Mouse (Mus musculus) myocyte (in vitro differentiated cells): Measurements from ENCODE around the gene Bmpr1b. TPM values are rescaled to one million over a fixed set of nuclear protein-coding genes. Genes with fewer than 3 reads are reported as not detected.

ENCODE experiments used
- H3K27me3 ChIP-seq: one replicate; pipeline ENCODE4 v1.6.1; 2011; ENCODE audit not compliant: control insufficient read depth, insufficient read depth, insufficient read length
- H3K36me3 ChIP-seq: one replicate; pipeline ENCODE4 v1.6.1; 2011; ENCODE audit not compliant: control insufficient read depth, insufficient read depth
- H3K4me2 ChIP-seq: one replicate; pipeline ENCODE4 v1.6.1; 2011; ENCODE audit warnings: low read depth, control low read depth
- H3K4me3 ChIP-seq: one replicate; pipeline ENCODE4 v1.5.1; 2011; ENCODE audit warnings: mild to moderate bottlenecking, control low read depth, moderate library complexity
- H3K79me2 ChIP-seq: one replicate; pipeline ENCODE4 v1.6.1; 2011; ENCODE audit not compliant: control insufficient read depth, insufficient read depth
- H3ac ChIP-seq: one replicate; pipeline ENCODE4 v1.6.1; 2011; ENCODE audit not compliant: control insufficient read depth, insufficient read length
- CEBPB ChIP-seq: IDR thresholded peaks from 2 replicates; pipeline ENCODE4 v1.6.1; 2011; ENCODE audit warnings: mild to moderate bottlenecking, moderate library complexity; ENCODE audit not compliant: poor library complexity, insufficient read depth, severe bottlenecking
- E2F4 ChIP-seq: IDR thresholded peaks from one replicate; pipeline ENCODE4 v1.6.1; 2011; ENCODE audit warnings: mild to moderate bottlenecking, control low read depth, moderate library complexity; ENCODE audit not compliant: insufficient read depth
- MAX ChIP-seq: IDR thresholded peaks from one replicate; pipeline ENCODE4 v1.6.1; 2011; ENCODE audit warnings: low read depth, mild to moderate bottlenecking, control low read depth
- MYOD1 ChIP-seq, 3 experiments: IDR thresholded peaks; one replicate each; pipeline ENCODE4 v1.6.1; 2011; ENCODE audit warnings: control low read depth in 2 of 3, low read depth in 2 of 3, mild to moderate bottlenecking in 2 of 3, moderate library complexity in 1 of 3; ENCODE audit not compliant: insufficient read length in 2 of 3, control insufficient read depth in 1 of 3
- MYOG ChIP-seq, 3 experiments: IDR thresholded peaks; one replicate each; pipeline ENCODE4 v1.6.1; 2011; ENCODE audit warnings: control low read depth in 2 of 3, low read depth in 2 of 3, mild to moderate bottlenecking in 2 of 3; ENCODE audit not compliant: insufficient read length in 2 of 3, control insufficient read depth in 1 of 3, insufficient read depth in 1 of 3
- POLR2A ChIP-seq: IDR thresholded peaks from one replicate; pipeline ENCODE4 v1.6.1; 2011; ENCODE audit warnings: low read depth, mild to moderate bottlenecking, control low read depth, moderate library complexity; ENCODE audit not compliant: insufficient read length
- POLR2AphosphoS2 ChIP-seq: IDR thresholded peaks from one replicate; pipeline ENCODE4 v1.6.1; 2011; ENCODE audit warnings: low read depth, control low read depth; ENCODE audit not compliant: insufficient read length
- REST ChIP-seq: IDR thresholded peaks from one replicate; pipeline ENCODE4 v1.6.1; 2011; ENCODE audit warnings: mild to moderate bottlenecking, control low read depth, moderate library complexity; ENCODE audit not compliant: insufficient read depth, insufficient read length
- SRF ChIP-seq: IDR thresholded peaks from one replicate; pipeline ENCODE4 v1.6.1; 2011; ENCODE audit warnings: low read depth; ENCODE audit not compliant: control insufficient read depth, insufficient read length
- TCF12 ChIP-seq: IDR thresholded peaks from one replicate; pipeline ENCODE4 v1.6.1; 2011; ENCODE audit warnings: mild to moderate bottlenecking, control low read depth; ENCODE audit not compliant: poor library complexity, insufficient read depth, severe bottlenecking
- TCF3 ChIP-seq: IDR thresholded peaks from one replicate; pipeline ENCODE4 v1.6.1; 2011; ENCODE audit warnings: low read depth, control low read depth; ENCODE audit not compliant: insufficient read length
- USF1 ChIP-seq: IDR thresholded peaks from one replicate; pipeline ENCODE4 v1.6.1; 2011; ENCODE audit warnings: low read depth, mild to moderate bottlenecking, control low read depth, moderate library complexity
- polyA plus RNA-seq: library from polyadenylated mRNA; unstranded; fragments of >200 nt; fragmentation: generic; extraction: Trizol; gene quantifications from one replicate; pipeline ENCODE4 v1.2.1, GENCODE M21; 2012; ENCODE audit warnings: missing spikeins

Gene Bmpr1b
- polyA plus RNA-seq, 1 experiment: 0.34 TPM

GRCm38 (mm10) chr3:142103622-142104021 is 65.6 kb downstream of the Bmpr1b start:
- no peaks in the 10 kb centered on the region for H3K79me2 ChIP-seq
- H3K27me3 ChIP-seq: no peaks in the 10 kb centered on the region
- H3K4me3 ChIP-seq: no peak overlapping the region
- TF ChIP-seq REST (no peak), CEBPB (no peak), POLR2AphosphoS2 (no peak), E2F4 (no peak), POLR2A (no peak), TCF3 (no peak), SRF (no peak), MYOD1 (IDR thresholded peaks at IDR 0.05; ENCODE audit: control insufficient read depth in 1 of 3, insufficient read length in 2 of 3, low read depth in 2 of 3) (no peak), USF1 (no peak), MAX (no peak), TCF12 (no peak), MYOG (IDR thresholded peaks at IDR 0.05; ENCODE audit: control insufficient read depth in 1 of 3, insufficient read depth in 1 of 3, insufficient read length in 2 of 3, low read depth in 2 of 3) (no peak)
- H3K36me3 ChIP-seq: no peaks in the 10 kb centered on the region
- H3ac ChIP-seq: no peak overlapping the region
- no peak overlapping the region for H3K4me2 ChIP-seq

- H3K79me2 ChIP-seq: no peaks in the 10 kb centered on the region
- no peaks in the 10 kb centered on the region for H3K36me3 ChIP-seq
- H3K4me2 ChIP-seq: no peak overlapping the region
- H3K27me3 ChIP-seq: no peaks in the 10 kb centered on the region
- TF ChIP-seq TCF3: no peak
- TF ChIP-seq POLR2A: no peak
- TF ChIP-seq CEBPB: no peak
- TF ChIP-seq MAX: no peak
- TF ChIP-seq MYOD1 (IDR thresholded peaks at IDR 0.05; ENCODE audit: control insufficient read depth in 1 of 3, insufficient read length in 2 of 3, low read depth in 2 of 3): no peak
- no peak for TF ChIP-seq POLR2AphosphoS2
- TF ChIP-seq TCF12: no peak
- no peak for TF ChIP-seq E2F4
- no peak for TF ChIP-seq SRF
- no peak overlapping the region for H3K4me3 ChIP-seq
- no peak overlapping the region for H3ac ChIP-seq
Observed at GRCm38 (mm10) chr3:142099151-142099550, 70.1 kb downstream of the Bmpr1b start.

- Histone ChIP-seq H3K27me3 (no peaks in the 10 kb centered on the region), H3K36me3 (no peaks in the 10 kb centered on the region), H3K4me3 (no peak overlapping the region), H3ac (no peak overlapping the region), H3K4me2 (no peak overlapping the region), H3K79me2 (no peaks in the 10 kb centered on the region)
- no peak for TF ChIP-seq SRF
- TF ChIP-seq POLR2AphosphoS2: no peak
- no peak for TF ChIP-seq E2F4
- no peak for TF ChIP-seq POLR2A
- TF ChIP-seq TCF12: no peak
- TF ChIP-seq MAX: no peak
- TF ChIP-seq MYOG (IDR thresholded peaks at IDR 0.05; ENCODE audit: control insufficient read depth in 1 of 3, insufficient read depth in 1 of 3, insufficient read length in 2 of 3, low read depth in 2 of 3): no peak
Observed at GRCm38 (mm10) chr3:142094049-142094448, 75.2 kb downstream of the Bmpr1b start.

GRCm38 (mm10) chr3:142089684-142090083 is 79.5 kb downstream of the Bmpr1b start:
- no peak overlapping the region for H3ac ChIP-seq
- H3K36me3 ChIP-seq: no peaks in the 10 kb centered on the region
- no peak overlapping the region for H3K4me3 ChIP-seq
- no peaks in the 10 kb centered on the region for H3K27me3 ChIP-seq
- H3K79me2 ChIP-seq: no peaks in the 10 kb centered on the region
- no peak for TF ChIP-seq TCF3
- no peak for TF ChIP-seq POLR2A
- no peak for TF ChIP-seq USF1
- TF ChIP-seq TCF12: no peak
- no peak for TF ChIP-seq CEBPB
- no peak for TF ChIP-seq MYOD1 (IDR thresholded peaks at IDR 0.05; ENCODE audit: control insufficient read depth in 1 of 3, insufficient read length in 2 of 3, low read depth in 2 of 3)
- no peak for TF ChIP-seq POLR2AphosphoS2
- TF ChIP-seq MYOG (IDR thresholded peaks at IDR 0.05; ENCODE audit: control insufficient read depth in 1 of 3, insufficient read depth in 1 of 3, insufficient read length in 2 of 3, low read depth in 2 of 3): no peak
- TF ChIP-seq MAX: no peak
- no peak for TF ChIP-seq REST
- no peak for TF ChIP-seq E2F4
- TF ChIP-seq SRF: no peak
- H3K4me2 ChIP-seq: no peak overlapping the region

GRCm38 (mm10) chr3:142085938-142086337 is 83.3 kb downstream of the Bmpr1b start:
- no peak for TF ChIP-seq TCF3
- no peak for TF ChIP-seq TCF12
- TF ChIP-seq MYOD1 (IDR thresholded peaks at IDR 0.05; ENCODE audit: control insufficient read depth in 1 of 3, insufficient read length in 2 of 3, low read depth in 2 of 3): no peak
- no peak for TF ChIP-seq CEBPB
- TF ChIP-seq E2F4: no peak
- no peak for TF ChIP-seq MAX
- no peak for TF ChIP-seq REST
- TF ChIP-seq USF1: no peak
- TF ChIP-seq POLR2A: no peak
- TF ChIP-seq MYOG (IDR thresholded peaks at IDR 0.05; ENCODE audit: control insufficient read depth in 1 of 3, insufficient read depth in 1 of 3, insufficient read length in 2 of 3, low read depth in 2 of 3): no peak
- no peak for TF ChIP-seq POLR2AphosphoS2
- TF ChIP-seq SRF: no peak
- H3K4me3 ChIP-seq: no peak overlapping the region
- no peaks in the 10 kb centered on the region for H3K36me3 ChIP-seq
- no peak overlapping the region for H3K4me2 ChIP-seq
- no peaks in the 10 kb centered on the region for H3K79me2 ChIP-seq
- H3ac ChIP-seq: no peak overlapping the region
- no peaks in the 10 kb centered on the region for H3K27me3 ChIP-seq
